Mouse (Mus musculus) heart, postnatal 14 days (tissue): ENCODE data around the gene Grin2c. TPM values are rescaled to one million over a fixed set of nuclear protein-coding genes. Genes with fewer than 3 reads are reported as not detected.
A peak's percentile ranks its signal among the peaks of the same experiment; 100 is the strongest.

Source experiments
- DNase-seq, 2 experiments: peaks; one replicate each; pipeline ENCODE4 v3.0.0; 2021 to 2022
- intact Hi-C: fragments of 180-260 bp; cut with DNase I; formaldehyde crosslinking; loops from one replicate; pipeline ENCODE4 v1.15.1; 2025
- long read RNA-seq, 2 experiments: library from polyadenylated mRNA; stranded (forward); transcript quantifications; one replicate each; pipeline ENCODE4 v2.0.0; 2021
- total RNA-seq, 2 experiments: library from RNA; stranded (reverse); gene quantifications; 2 replicates each; pipeline ENCODE4 v1.2.3; 2021

Grin2c gene
- under 1 TPM; 0.10 to 0.15 TPM for total RNA-seq
- long read RNA-seq, experiment 1: 0 reads
- long read RNA-seq, experiment 2: 0 reads

DNA sequence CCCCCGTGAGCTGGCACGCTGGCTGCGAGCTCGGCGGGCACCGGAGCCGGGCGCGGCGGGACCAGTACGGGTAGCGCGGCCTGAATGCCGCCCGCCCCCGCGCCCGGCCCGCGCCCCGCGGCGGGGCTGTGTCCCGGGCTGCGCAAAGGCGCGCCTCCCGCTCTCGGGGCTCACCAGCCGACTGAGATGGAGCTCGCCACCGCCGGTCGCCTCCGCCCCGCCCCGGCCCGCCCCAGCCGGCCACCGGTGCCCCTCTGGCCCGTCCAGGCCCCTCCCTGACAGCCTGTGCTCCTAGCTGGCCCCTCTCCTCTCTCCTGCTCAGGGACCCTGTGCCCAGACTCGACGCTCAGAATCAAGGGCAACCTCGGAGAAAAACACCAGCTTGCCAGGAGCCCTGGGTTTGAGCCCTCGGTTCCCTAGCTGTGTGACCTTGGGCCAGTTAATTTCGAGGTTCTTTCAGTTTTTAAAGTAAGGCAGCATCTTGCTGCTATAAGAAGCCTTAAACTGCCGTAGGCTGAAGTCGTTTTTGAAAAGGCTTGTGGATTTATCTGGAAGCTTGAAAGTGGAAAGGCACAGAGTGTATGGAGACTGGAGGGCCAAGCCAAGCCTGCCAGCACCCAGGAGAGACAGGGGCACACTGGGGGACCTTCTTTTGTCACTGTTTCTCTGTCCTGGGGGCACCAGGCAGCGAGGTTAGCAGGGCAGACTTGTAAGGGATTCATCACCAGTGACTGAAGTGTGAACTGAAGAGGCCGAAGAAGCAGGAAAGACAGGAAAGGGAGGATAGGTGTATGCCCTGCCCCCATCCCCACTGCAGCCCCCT lies at the start of gene Grin2c:
Gene Grin2c, minus strand, starts transcription at position 183 of the 823 bp plus-strand sequence.
- no peak for DNase-seq
- intact Hi-C loops: loop anchor here (5.0 kb wide), 1 partner anchor 185 kb away; no protein-coding TSS in a partner anchor

GRCm38 (mm10) chr11:115314249-115314648 lies 47.2 kb upstream of the Grin2c start:
- no peak for DNase-seq
- intact Hi-C loops: no loop called here

- intact Hi-C loops: no loop called here
Measured at GRCm38 (mm10) chr11:115308781-115309180, 41.7 kb upstream of the Grin2c start.

GRCm38 (mm10) chr11:115306863-115307262 lies 39.8 kb upstream of the Grin2c start, which contains the start of gene Otop2:
Gene Otop2 (plus strand): TSS chr11:115307163.
- DNase-seq: no peak
- intact Hi-C loops: no loop called here

More at GRCm38 (mm10) chr11:115308781-115309180, 41.7 kb upstream of the Grin2c start:
- DNase-seq: no peak

- DNase-seq: no peak
Measured at GRCm38 (mm10) chr11:115303167-115303566, 36.1 kb upstream of the Grin2c start.

DNA sequence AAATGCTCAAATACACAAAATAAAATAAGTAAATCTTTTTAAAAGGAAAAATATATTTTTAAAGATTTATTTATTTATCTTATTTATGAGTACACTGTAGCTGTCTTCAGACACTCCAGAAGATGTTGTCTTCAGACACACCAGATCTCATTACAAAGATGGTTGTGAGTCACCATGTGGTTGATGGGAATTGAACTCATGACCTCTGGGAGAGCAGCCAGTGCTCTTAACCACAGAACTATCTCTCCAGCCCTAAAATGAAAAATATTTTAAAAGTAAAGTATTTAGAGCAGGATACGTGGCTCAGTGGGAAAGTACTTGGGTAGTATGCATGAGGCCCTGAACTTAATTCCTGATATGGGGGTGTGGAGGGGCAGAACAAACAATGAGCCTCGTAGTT lies 34.3 kb upstream of the Grin2c start:
- intact Hi-C loops: no loop called here

More at GRCm38 (mm10) chr11:115303167-115303566, 36.1 kb upstream of the Grin2c start:
- intact Hi-C loops: no loop called here

GRCm38 (mm10) chr11:115300745-115301144 lies 33.7 kb upstream of the Grin2c start:
- DNase-seq: no peak
- intact Hi-C loops: no loop called here

More for the DNA sequence above, 34.3 kb upstream of the Grin2c start:
- DNase-seq: no peak

DNA sequence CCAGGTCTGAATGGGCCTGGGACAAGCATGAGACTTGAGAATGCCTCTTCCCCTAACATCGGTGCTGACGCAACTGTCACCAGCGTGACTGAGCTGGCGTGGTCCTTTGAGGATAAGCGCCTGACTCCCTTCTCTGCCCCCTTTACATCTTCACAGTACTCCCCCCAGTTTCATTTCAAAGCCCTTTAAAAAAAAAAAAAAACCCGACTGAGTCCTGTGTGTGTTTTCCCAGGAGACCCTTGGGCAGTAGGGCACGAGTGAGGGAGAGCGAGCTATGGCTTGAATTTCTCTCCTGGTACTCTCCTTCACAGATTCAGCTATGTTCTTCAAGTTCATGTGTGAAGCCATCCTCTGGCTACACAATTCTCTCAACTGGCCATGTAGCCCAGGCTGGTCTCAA lies 31.1 kb upstream of the Grin2c start:
- DNase-seq: no peak
- intact Hi-C loops: no loop called here

- peak; percentile 39 to 56 for DNase-seq
- intact Hi-C loops: no loop called here
Measured at GRCm38 (mm10) chr11:115297214-115297826, 30.3 kb upstream of the Grin2c start, which contains the start of gene Fads6. Gene Fads6 (minus strand): TSS chr11:115297663.

GRCm38 (mm10) chr11:115296471-115297210 lies 29.6 kb upstream of the Grin2c start:
- DNase-seq: no peak
- intact Hi-C loops: no loop called here

- intact Hi-C loops: no loop called here
- no peak for DNase-seq
Measured at GRCm38 (mm10) chr11:115295939-115296338, 28.9 kb upstream of the Grin2c start.

- intact Hi-C loops: no loop called here
- DNase-seq: no peak
Measured at GRCm38 (mm10) chr11:115292631-115293375, 25.8 kb upstream of the Grin2c start.

- no peak for DNase-seq
- intact Hi-C loops: no loop called here
Measured at GRCm38 (mm10) chr11:115291503-115291902, 24.5 kb upstream of the Grin2c start.

GRCm38 (mm10) chr11:115290919-115291318 lies 23.9 kb upstream of the Grin2c start:
- intact Hi-C loops: no loop called here

GRCm38 (mm10) chr11:115290314-115290713 lies 23.3 kb upstream of the Grin2c start:
- DNase-seq: no peak
- intact Hi-C loops: no loop called here

More at GRCm38 (mm10) chr11:115290919-115291318, 23.9 kb upstream of the Grin2c start:
- peak; percentile 79 to 84 for DNase-seq

DNA sequence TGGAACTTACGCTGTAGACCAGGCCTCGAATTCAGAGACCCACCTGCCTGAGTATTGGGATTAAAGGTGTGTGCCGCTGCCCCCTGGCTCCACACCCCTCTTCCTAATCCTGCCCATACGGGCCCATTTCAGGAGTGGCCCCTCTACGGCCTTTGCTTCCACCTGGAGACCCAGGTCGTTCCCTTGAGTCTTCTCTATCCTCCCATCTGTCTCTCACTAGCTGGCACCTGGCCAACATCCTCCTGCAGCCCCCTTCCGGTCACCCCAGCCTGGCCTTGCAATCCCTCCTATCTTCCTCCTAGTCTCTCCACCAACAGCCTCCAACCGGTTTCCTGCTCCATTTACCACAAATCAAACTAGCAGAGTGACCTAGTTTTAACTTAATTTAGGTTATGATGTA lies 22.8 kb upstream of the Grin2c start:
- intact Hi-C loops: no loop called here
- DNase-seq: no peak

- no peak for DNase-seq
- intact Hi-C loops: no loop called here
Measured at GRCm38 (mm10) chr11:115288305-115288704, 21.3 kb upstream of the Grin2c start.

- intact Hi-C loops: no loop called here
- DNase-seq: no peak
Measured at GRCm38 (mm10) chr11:115287386-115287785, 20.3 kb upstream of the Grin2c start.

GRCm38 (mm10) chr11:115286201-115286993 lies 19.4 kb upstream of the Grin2c start:
- intact Hi-C loops: no loop called here
- no peak for DNase-seq
